Mouse (Mus musculus) kidney, embryonic 14.5 days (tissue): ENCODE measurements around the gene Galns. TPM values are rescaled to one million over a fixed set of nuclear protein-coding genes. Genes with fewer than 3 reads are reported as not detected.

Experiments
- ATAC-seq: fragments of 200-750 bp; cut with Nextera tagmentation; 2 replicates; pipeline ENCODE4 v1.8.0; 2017; ENCODE audit warnings: moderate number of reproducible peaks, mild to moderate bottlenecking, moderate TSS enrichment, moderate library complexity; ENCODE audit not compliant: low FRiP score, low TSS enrichment
- H3K27ac ChIP-seq: fragments of 300-500 bp; sonication (generic); 2 replicates; pipeline ENCODE4 v1.5.1; 2014; ENCODE audit warnings: low read depth, mild to moderate bottlenecking, low read length, moderate library complexity, mixed read lengths
- H3K27me3 ChIP-seq: fragments of 300-500 bp; sonication (generic); 2 replicates; pipeline ENCODE4 v1.6.1; 2014; ENCODE audit warnings: mild to moderate bottlenecking, low read length; ENCODE audit not compliant: control insufficient read depth, insufficient read depth
- H3K36me3 ChIP-seq: fragments of 300-500 bp; sonication (generic); 2 replicates; pipeline ENCODE4 v1.6.1; 2014; ENCODE audit warnings: low read length, mixed read lengths; ENCODE audit not compliant: control insufficient read depth, insufficient read depth
- H3K4me1 ChIP-seq: fragments of 300-500 bp; sonication (generic); 2 replicates; pipeline ENCODE4 v1.6.1; 2014; ENCODE audit warnings: low read length, mixed read lengths; ENCODE audit not compliant: control insufficient read depth, insufficient read depth
- H3K4me2 ChIP-seq: fragments of 300-500 bp; sonication (generic); replicated peaks from 2 replicates; pipeline ENCODE4 v1.6.1; 2014; ENCODE audit warnings: low read depth, mild to moderate bottlenecking, low read length
- H3K4me3 ChIP-seq: fragments of 300-500 bp; sonication (generic); 2 replicates; pipeline ENCODE4 v1.5.1; 2014; ENCODE audit warnings: mild to moderate bottlenecking, low read length
- H3K9ac ChIP-seq: fragments of 300-500 bp; sonication (generic); 2 replicates; pipeline ENCODE4 v1.6.1; 2014; ENCODE audit warnings: low read depth, mild to moderate bottlenecking, low read length, moderate library complexity
- H3K9me3 ChIP-seq: fragments of 300-500 bp; sonication (generic); 2 replicates; pipeline ENCODE4 v1.6.1; 2016; ENCODE audit warnings: low read length; ENCODE audit not compliant: control insufficient read depth
- WGBS: fragments of 180-500 bp; shearing (Covaris S2); extraction: QIAGEN DNeasy Blood & Tissue Kit; methylation state at CpG from one replicate; pipeline ENCODE4 v1.1.7; 2014; 5-methylcytosine and 5-hydroxymethylcytosine counted together
- polyA plus RNA-seq: library from polyadenylated mRNA; unstranded; fragments of >200 nt; fragmentation: Nextera tagmentation; extraction: Ambion mirVana; gene quantifications from 2 replicates; pipeline ENCODE4 v1.2.1, GENCODE M21; 2014

Galns gene
- polyA plus RNA-seq, 1 experiment from 2014 or later, result 14.7 TPM

- H3K4me3 ChIP-seq, result peak overlapping the region; percentile 97
- peak overlapping the region; percentile 91 for H3K9ac ChIP-seq
- H3K4me2 ChIP-seq, result peak overlapping the region; percentile 58
- peaks cover 24% of the 10 kb centered on the region for H3K4me1 ChIP-seq
- WGBS, result 12% methylated on average over 10 of the region's 10 CpGs
- H3K27ac ChIP-seq, result no peak overlapping the region
- peaks cover 47% of the 10 kb centered on the region for H3K36me3 ChIP-seq
- H3K27me3 ChIP-seq, result no peaks in the 10 kb centered on the region
- no peak for ATAC-seq
- H3K9me3 ChIP-seq, result no peaks in the 10 kb centered on the region
These were observed 42.4 kb downstream of the Galns start for GRCm38 (mm10) chr8:122568881-122569309.

GRCm38 (mm10) chr8:122568109-122568504 is 43.2 kb downstream of the Galns start:
- Histone ChIP-seq H3K36me3 (peaks cover 41% of the 10 kb centered on the region), H3K9ac (peak overlapping the region; percentile 91), H3K4me1 (peaks cover 24% of the 10 kb centered on the region), H3K9me3 (no peaks in the 10 kb centered on the region), H3K4me2 (peak overlapping the region; percentile 58), H3K27me3 (no peaks in the 10 kb centered on the region), H3K4me3 (peak overlapping the region; percentile 97), H3K27ac (peak overlapping the region; percentile 95)
- ATAC-seq, result peak; percentile 56
- WGBS, result under 1% methylated on average over 34 of the region's 34 CpGs

DNA sequence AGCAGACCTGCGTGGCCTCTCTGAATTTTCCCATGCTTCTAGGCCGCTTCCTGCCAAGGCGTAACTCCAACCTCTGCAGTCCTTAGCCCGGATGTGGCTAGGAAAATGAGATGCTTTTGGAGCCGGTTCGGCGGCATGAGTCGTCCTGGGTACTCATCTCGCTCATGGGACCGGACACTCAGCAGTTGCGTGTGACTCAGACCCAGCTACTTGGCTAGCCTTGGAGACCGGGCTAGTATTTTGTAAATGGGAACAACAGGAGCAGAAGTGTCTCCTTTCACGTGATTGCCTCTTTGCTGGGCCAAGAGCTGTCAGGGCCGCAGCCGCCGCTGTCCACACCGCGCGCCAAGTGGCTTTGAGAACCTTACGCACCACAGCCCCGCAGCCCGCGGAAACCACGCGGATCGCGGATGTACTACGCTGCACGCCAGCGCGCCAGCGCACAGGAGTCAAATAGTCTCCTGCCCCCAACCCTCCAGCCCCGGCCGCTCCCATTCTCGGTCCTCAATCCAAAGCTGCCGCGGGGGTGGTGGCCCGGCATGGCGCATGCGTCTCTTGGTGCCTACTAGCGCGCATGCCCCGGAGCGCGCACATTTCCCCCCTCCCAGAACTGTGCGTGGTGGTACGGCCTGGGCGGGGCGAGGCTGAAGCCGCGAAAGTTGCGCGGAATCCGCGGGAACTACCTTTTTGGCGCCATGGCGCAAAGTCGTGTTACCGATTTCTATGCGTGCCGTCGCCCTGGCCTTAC is 43.7 kb downstream of the Galns start, which contains the start of gene Cdt1:
Gene Cdt1, plus strand, starts transcription at position 655 of the 748 bp plus-strand sequence.
- peaks cover 24% of the 10 kb centered on the region for H3K4me1 ChIP-seq
- peaks cover 35% of the 10 kb centered on the region for H3K36me3 ChIP-seq
- peak within 1 kb of the TSS; percentile 58 for H3K4me2 ChIP-seq
- peak; percentile 94 for ATAC-seq
- peak within 1 kb of the TSS; percentile 91 for H3K9ac ChIP-seq
- no peaks in the 10 kb centered on the region for H3K27me3 ChIP-seq
- under 1% methylated on average over 61 of the region's 62 CpGs for WGBS
- peak within 1 kb of the TSS; percentile 95 for H3K27ac ChIP-seq
- peak within 1 kb of the TSS; percentile 97 for H3K4me3 ChIP-seq
- no peaks in the 10 kb centered on the region for H3K9me3 ChIP-seq

DNA sequence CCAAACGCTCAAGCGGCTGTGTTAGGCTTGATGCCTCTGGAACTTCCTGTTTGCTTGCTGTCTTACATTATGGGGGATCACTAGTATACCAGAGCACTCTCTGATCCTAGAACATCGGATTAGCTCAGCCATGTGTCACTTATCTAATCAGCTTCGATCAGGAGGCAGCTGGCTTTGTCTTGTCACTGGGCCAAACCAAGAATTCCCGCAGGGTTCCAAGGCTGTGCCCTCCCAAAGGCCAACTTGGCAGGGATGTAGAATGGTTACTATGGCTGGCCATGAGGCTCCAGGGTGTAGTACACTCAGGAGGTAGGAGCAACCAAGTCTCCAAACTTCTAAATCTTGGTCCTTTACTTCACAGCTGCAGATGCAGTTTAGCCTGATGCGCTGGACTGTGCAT is 44.5 kb downstream of the Galns start:
- Histone ChIP-seq H3K4me2 (peak overlapping the region; percentile 58), H3K9ac (peak overlapping the region; percentile 91), H3K9me3 (no peaks in the 10 kb centered on the region), H3K27ac (peak overlapping the region; percentile 95), H3K4me1 (peaks cover 24% of the 10 kb centered on the region), H3K27me3 (no peaks in the 10 kb centered on the region), H3K4me3 (peak overlapping the region; percentile 97), H3K36me3 (peaks cover 27% of the 10 kb centered on the region)
- WGBS, result 47% methylated on average over 6 of the region's 6 CpGs
- no peak for ATAC-seq

DNA sequence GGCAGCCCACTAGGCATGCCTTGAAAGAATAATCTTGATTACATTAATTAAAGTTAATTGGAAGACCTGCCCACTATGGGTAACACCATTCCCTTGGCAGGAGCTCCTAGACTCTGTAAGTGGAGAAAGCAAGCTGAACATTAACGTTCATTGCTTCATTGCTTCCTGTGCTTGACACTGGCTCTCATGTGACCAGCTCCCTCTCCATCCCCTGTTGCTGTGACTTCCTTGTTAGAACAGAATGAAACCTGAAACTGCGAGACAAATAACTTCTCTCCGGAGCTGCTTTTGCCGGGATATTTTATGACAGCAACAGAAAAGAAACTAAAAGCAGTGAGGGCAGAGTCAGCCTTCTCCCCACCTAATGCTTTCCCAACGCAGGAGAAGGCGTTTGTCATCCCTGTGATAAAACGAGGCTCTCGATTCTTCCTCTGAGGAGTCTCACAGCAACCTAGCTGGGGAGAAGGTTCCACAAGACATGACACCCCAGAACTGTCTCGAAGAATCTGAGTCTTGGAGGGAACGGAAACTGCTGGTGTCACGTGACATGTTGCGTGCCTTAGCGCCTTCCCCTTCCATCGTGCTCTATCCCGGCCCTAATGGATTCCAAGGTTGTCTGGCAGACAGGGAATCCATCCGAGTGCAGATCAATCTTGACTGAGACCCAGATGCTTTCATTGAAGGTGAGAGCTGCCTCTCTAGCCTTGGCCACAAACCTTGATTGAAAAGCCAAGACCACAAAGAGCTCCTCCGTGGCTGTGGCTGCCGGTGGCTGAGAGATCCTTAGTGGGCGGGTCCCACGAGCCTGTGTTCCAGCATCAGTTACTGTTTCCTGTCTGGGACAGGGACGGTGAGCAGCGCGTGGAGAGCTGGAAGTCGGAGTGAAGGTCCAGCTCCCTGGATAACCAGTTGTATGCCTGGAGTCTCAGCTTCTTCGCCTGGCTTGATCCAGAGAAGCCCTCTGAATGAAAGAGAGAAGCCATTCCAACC is 46.6 kb downstream of the Galns start:
- no peak for ATAC-seq
- Histone ChIP-seq H3K27ac (no peak overlapping the region), H3K4me3 (no peak overlapping the region), H3K4me2 (no peak overlapping the region), H3K27me3 (no peaks in the 10 kb centered on the region), H3K9ac (no peak overlapping the region), H3K36me3 (peaks cover 6% of the 10 kb centered on the region), H3K9me3 (no peaks in the 10 kb centered on the region), H3K4me1 (peaks cover 19% of the 10 kb centered on the region)
- WGBS, result 74% methylated on average over 25 of the region's 25 CpGs

DNA sequence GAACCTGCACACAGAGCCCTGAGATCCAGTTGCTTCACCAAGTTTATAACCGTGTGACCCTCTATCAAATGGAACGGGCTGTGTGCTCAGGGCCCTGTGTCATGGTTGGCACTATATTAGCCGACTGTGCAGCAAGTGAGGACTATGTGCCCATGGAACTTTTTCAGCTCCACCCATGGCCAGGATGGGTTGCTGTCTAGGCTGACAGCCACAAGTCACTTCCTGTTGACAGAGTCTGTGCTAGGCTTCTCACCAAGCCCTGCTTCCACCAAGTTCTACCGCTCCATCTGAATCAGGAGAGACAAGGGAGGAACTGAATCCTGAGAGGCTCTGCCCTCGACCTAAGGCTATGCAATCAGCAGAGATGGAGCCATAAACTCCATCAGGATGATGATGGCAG is 50.1 kb downstream of the Galns start:
- H3K27me3 ChIP-seq, result no peaks in the 10 kb centered on the region
- 85% methylated on average over 5 of the region's 5 CpGs for WGBS
- no peak for ATAC-seq
- no peak overlapping the region for H3K4me2 ChIP-seq
- no peaks in the 10 kb centered on the region for H3K36me3 ChIP-seq
- no peak overlapping the region for H3K4me3 ChIP-seq
- 0 out of 2 replicates have a peak, but pooled peaks cover 7% of the 10 kb centered on the region for H3K4me1 ChIP-seq
- no peak overlapping the region for H3K9ac ChIP-seq
- no peaks in the 10 kb centered on the region for H3K9me3 ChIP-seq
- H3K27ac ChIP-seq, result no peak overlapping the region

- no peaks in the 10 kb centered on the region for H3K36me3 ChIP-seq
- H3K4me3 ChIP-seq, result no peak overlapping the region
- no peak overlapping the region for H3K9ac ChIP-seq
- H3K9me3 ChIP-seq, result no peaks in the 10 kb centered on the region
- 17% methylated on average over 12 of the region's 12 CpGs for WGBS
- 0 out of 2 replicates have a peak, but pooled peaks cover 8% of the 10 kb centered on the region for H3K4me1 ChIP-seq
- H3K27ac ChIP-seq, result peak overlapping the region; percentile 55; the same call in 1 of the 2 replicates
- peak; percentile 37; the same call in 1 of the 2 replicates for ATAC-seq
- no peaks in the 10 kb centered on the region for H3K27me3 ChIP-seq
- no peak overlapping the region for H3K4me2 ChIP-seq
These were observed 52.5 kb downstream of the Galns start for GRCm38 (mm10) chr8:122558671-122559349.

DNA sequence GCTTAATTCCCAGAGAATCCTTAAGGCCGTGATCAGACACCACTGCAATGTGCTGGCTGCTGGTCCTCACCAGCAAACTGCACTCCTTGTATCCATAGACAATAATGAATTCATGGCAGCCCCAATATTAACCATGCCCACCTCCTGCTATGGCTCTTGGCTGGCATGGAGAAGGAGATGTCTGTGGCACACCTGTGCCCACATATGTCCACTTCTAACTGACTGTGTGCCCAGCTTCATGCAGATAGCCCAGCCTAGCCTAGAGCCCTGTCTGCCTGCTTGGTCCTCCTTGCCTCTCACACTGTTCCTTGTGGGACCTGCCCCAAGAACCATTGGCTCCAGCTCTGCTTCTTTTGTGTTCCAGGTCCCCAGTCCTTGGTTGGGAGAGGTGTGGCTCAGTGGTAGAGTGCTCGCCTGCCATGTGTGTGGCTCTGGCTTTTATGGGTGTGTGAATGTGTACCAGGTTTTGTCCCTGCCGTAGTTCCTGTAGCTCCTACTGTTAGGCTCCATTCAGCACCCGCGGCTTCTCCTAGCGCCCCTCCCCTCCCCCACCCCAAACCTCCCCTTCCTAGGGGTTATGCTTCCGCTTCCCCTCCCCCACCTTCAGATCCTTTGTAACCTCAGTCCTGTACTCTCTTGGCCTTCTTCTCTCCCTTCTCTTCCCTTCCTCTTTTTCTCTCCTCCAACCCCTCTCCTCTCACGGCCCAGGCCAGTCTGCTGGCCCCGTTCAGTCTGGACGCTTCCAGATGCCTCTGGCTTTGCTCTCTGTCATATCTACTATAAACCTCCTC is 53.8 kb downstream of the Galns start:
- Histone ChIP-seq H3K27me3 (no peaks in the 10 kb centered on the region), H3K27ac (no peak overlapping the region; the same call in 1 of the 2 replicates), H3K4me2 (no peak overlapping the region), H3K4me3 (no peak overlapping the region), H3K4me1 (0 out of 2 replicates have a peak, but pooled peaks cover 8% of the 10 kb centered on the region), H3K36me3 (no peaks in the 10 kb centered on the region), H3K9ac (no peak overlapping the region), H3K9me3 (no peaks in the 10 kb centered on the region)
- 43% methylated on average over 10 of the region's 10 CpGs for WGBS
- ATAC-seq, result no peak
